Comparison of ENCODE assay signal across 8 mouse cellular contexts in the genomic region with DNA sequence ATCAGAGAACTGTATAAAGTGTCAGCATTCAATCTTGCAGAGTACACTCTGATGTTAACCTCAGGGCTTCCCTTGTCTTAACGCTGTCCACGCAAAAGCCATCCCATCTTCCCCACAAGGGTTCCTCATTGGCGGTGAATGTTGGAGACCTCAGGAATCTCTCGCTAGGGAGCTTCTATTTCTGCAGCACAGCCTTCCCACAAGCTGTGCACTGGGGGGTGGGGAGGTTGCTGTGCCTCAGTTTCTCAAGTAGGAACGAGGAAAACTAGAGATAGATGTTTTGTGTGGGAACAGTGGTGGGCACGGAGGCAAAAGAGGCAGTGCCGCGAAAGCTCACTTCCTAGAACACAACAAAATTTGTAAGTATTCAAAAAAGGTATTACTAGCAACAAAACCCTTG. TPM values are rescaled to one million over a fixed set of nuclear protein-coding genes. Genes with fewer than 3 reads are reported as not detected.
DNase-seq lines count a peak whose midpoint lies in the region; ATAC-seq and TF ChIP-seq lines count a peak whose summit lies in the region.

TSS of gene Pxdn (plus strand) at position 301 of the 400 bp plus-strand sequence.

- H3K9ac ChIP-seq in embryonic facial prominence, embryonic 11.5 days (replicated peaks; ENCODE audit: low read length), result peak within 1 kb of the TSS; percentile 94
- H3K9ac ChIP-seq in limb, embryonic 15.5 days, result peak within 1 kb of the TSS; percentile 83

- no peak for TF ChIP-seq CTCF in left cerebral cortex, adult 2 months (IDR thresholded peaks at IDR 0.05)

- H3K27me3 ChIP-seq in embryonic facial prominence, embryonic 11.5 days (ENCODE audit: control insufficient read depth, insufficient read depth, low read length), result no peaks in the 10 kb centered on the region
- no peaks in the 10 kb centered on the region for H3K27me3 ChIP-seq in limb, embryonic 15.5 days

- peak within 1 kb of the TSS; percentile 69 for H3K4me3 ChIP-seq in left cerebral cortex, adult 2 months
- H3K4me3 ChIP-seq in embryonic facial prominence, embryonic 11.5 days (ENCODE audit: low read depth, low read length), result peak within 1 kb of the TSS; percentile 85
- H3K4me3 ChIP-seq in limb, embryonic 15.5 days, result peak within 1 kb of the TSS; percentile 78

- DNase-seq in left cerebral cortex, adult 2 months (ENCODE audit: extremely low spot score in 1 of 2, low spot score in 2 of 2), result no peak
- DNase-seq in left cerebral cortex, adult 9 months (ENCODE audit: low spot score in 2 of 2), result no peak
- DNase-seq in embryonic facial prominence, embryonic 11.5 days (ENCODE audit: low spot score), result no peak
- no peak for DNase-seq in heart, postnatal 25 days (ENCODE audit: low spot score)
- no peak for DNase-seq in c-Kit-positive CD71-positive TER-119-positive erythroid progenitor cells, embryonic 14.5 days (ENCODE audit: low spot score)
- no peak for DNase-seq in testis, postnatal 14 days (ENCODE audit: low spot score)

- H3K4me1 ChIP-seq in embryonic facial prominence, embryonic 11.5 days (ENCODE audit: control insufficient read depth, insufficient read depth, low read length), result peaks cover 3% of the 10 kb centered on the region; the same call in 1 of the 2 replicates
- peaks cover 42% of the 10 kb centered on the region for H3K4me1 ChIP-seq in limb, embryonic 15.5 days

- peak within 1 kb of the TSS; percentile 46 for H3K4me2 ChIP-seq in embryonic facial prominence, embryonic 11.5 days (ENCODE audit: low read depth, low read length)
- peak within 1 kb of the TSS; percentile 63 for H3K4me2 ChIP-seq in limb, embryonic 15.5 days

- WGBS in embryonic facial prominence, embryonic 11.5 days, result 35% methylated on average over 8 of the region's 8 CpGs
- 42% methylated on average over 8 of the region's 8 CpGs for WGBS in limb, embryonic 15.5 days

- no peak for ATAC-seq in embryonic facial prominence, embryonic 11.5 days (replicated peaks; ENCODE audit: insufficient number of reproducible peaks, low FRiP score, low TSS enrichment, low read depth)
- no peak for ATAC-seq in limb, embryonic 15.5 days (ENCODE audit: insufficient number of reproducible peaks, low FRiP score, low TSS enrichment, low read depth)
- ATAC-seq in erythroid progenitor cell, adult 5-6 weeks (replicated peaks; ENCODE audit: low FRiP score, poor library complexity, severe bottlenecking), result no peak

- H3K9me3 ChIP-seq in embryonic facial prominence, embryonic 11.5 days (replicated peaks; ENCODE audit: control insufficient read depth, low read length), result no peaks in the 10 kb centered on the region
- H3K9me3 ChIP-seq in limb, embryonic 15.5 days, result no peaks in the 10 kb centered on the region

- intact Hi-C loops in left cerebral cortex, adult 2 months (cut with DNase I), result no loop called here
- intact Hi-C loops in heart, postnatal 25 days (cut with DNase I), result loop anchor here (5.0 kb wide), 1 partner anchor 85 kb away; no protein-coding TSS in a partner anchor

- H3K36me3 ChIP-seq in embryonic facial prominence, embryonic 11.5 days (replicated peaks; ENCODE audit: control insufficient read depth, insufficient read depth, low read depth, low read length), result no peaks in the 10 kb centered on the region
- H3K36me3 ChIP-seq in limb, embryonic 15.5 days, result 0 out of 2 replicates have a peak, but pooled peaks cover 3% of the 10 kb centered on the region

- peak within 1 kb of the TSS; percentile 92 for H3K27ac ChIP-seq in left cerebral cortex, adult 2 months
- peak within 1 kb of the TSS; percentile 81 for H3K27ac ChIP-seq in embryonic facial prominence, embryonic 11.5 days (replicated peaks; ENCODE audit: low read depth, low read length)
- H3K27ac ChIP-seq in limb, embryonic 15.5 days, result peak within 1 kb of the TSS; percentile 93

RNA-seq across cellular contexts. Expression of gene Pxdn, which starts in this region (rescaled TPM):
- total RNA-seq in left cerebral cortex, adult 2 months (2021), result 10 to 100 TPM; 51.7 to 61.5 TPM
- 105 and 110 TPM in 2 replicates for polyA plus RNA-seq in embryonic facial prominence, embryonic 11.5 days (2014; fragmentation: Nextera tagmentation; extraction: Ambion mirVana)
- 10 to 100 TPM; 62.2 to 65.1 TPM for total RNA-seq in heart, postnatal 25 days (2021)
- 103 and 110 TPM in 2 replicates for polyA plus RNA-seq in limb, embryonic 15.5 days (2015; fragmentation: Nextera tagmentation; extraction: Ambion mirVana)
- total RNA-seq in erythroid progenitor cell, adult 5-6 weeks (2015; ENCODE audit: low replicate concordance), result not detected in 2 replicates
- total RNA-seq in erythroid progenitor cell, adult 5-6 weeks (2017; ENCODE audit: low replicate concordance), result 1.5 TPM in 1 of 2 replicates, not detected in the other

Comparison
In these comparisons a context has a peak if more than half of its experiments do, and no peak if none do; other contexts are left out.
1. RNA of gene Pxdn (total RNA-seq): 62.2 to 65.1 TPM in heart, postnatal 25 days and 51.7 to 61.5 TPM in left cerebral cortex, adult 2 months; 1.5 TPM in erythroid progenitor cell, adult 5-6 weeks; every median in the first group is over 10 times any median in the second.
2. Peak in every context shown above with its lines, with median percentiles within 50 percentile points of each other: H3K27ac ChIP-seq and H3K4me3 ChIP-seq.